Mouse (Mus musculus): ENCODE results near the gene Lbr.

The Lbr gene

GRCm38 (mm10) chr1:181842781-181843180, at the start of gene Lbr:
Gene Lbr (minus strand): TSS chr1:181843046.
- peak; percentile 66 for DNase-seq (ENCODE audit: low spot score)

DNA sequence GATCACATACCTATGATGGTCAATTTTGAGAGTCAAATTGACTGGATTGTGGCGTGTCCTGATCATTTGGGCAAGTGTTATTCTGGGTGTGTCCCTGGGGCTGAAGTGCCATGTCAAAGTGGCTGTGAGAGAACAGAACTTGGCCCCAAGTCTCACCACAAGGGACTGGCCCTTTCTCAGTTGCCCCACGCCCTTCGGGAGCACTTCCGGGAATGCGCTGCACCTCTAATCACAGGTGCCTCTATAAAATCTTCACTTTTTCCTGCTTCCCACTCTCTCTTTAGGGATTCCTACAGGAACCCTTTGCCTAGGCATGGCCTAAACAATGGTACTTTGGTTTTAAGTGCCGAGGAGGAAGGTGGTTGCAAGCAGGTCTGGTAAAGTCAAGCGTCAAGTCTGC, 46.8 kb upstream of the Lbr start:
- DNase-seq (ENCODE audit: low spot score), result no peak

- peak; percentile 75 for DNase-seq (ENCODE audit: low spot score)
These were observed 46.0 kb upstream of the Lbr start for GRCm38 (mm10) chr1:181888801-181889200.

GRCm38 (mm10) chr1:181881532-181881931, 38.7 kb upstream of the Lbr start:
- DNase-seq (ENCODE audit: low spot score), result no peak

GRCm38 (mm10) chr1:181880752-181881325, 38.0 kb upstream of the Lbr start:
- DNase-seq (ENCODE audit: low spot score), result no peak

DNA sequence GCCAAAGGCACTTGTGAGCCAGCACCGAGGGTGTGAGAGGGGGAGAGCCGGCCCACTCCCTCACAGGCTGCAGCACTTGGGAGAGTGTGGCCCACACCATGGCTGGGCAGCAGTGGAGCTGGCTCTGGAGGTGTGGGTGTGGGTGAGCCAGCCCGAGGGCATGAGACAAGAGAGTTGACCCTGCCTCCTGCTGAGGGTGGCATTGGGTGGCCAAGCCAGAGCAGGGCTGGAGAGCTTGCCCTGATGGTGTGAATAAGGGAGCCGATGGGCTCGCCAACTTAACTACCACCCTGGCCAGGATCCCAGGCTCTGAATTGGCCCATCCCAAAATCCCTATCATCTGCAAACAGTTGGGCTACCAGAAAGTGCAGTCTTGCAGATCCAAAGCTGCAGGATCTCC, 35.6 kb upstream of the Lbr start:
- no peak for DNase-seq (ENCODE audit: low spot score)

DNA sequence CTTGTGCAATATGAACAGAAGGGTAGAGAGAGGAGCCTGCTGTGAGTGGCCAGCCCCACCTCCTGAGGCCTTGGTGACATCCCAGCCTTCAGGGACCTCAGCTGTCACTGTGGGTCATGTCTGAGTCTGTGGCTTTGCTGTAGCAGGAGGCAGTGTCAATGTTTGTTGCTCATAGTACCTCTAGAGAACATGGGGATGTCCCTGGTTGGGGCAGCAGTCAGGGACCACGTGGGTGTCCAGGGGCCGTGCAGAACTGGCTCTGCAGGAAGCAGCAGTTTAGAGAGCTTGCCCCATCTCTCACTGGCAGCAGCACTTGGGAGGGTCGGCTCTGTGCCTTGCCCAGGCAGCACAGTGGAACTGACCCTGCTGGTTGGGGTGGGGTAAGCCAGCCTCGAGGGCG, 34.2 kb upstream of the Lbr start:
- no peak for DNase-seq (ENCODE audit: low spot score)

- DNase-seq (ENCODE audit: low spot score), result no peak
These were observed 33.8 kb upstream of the Lbr start for GRCm38 (mm10) chr1:181876656-181877055.

DNA sequence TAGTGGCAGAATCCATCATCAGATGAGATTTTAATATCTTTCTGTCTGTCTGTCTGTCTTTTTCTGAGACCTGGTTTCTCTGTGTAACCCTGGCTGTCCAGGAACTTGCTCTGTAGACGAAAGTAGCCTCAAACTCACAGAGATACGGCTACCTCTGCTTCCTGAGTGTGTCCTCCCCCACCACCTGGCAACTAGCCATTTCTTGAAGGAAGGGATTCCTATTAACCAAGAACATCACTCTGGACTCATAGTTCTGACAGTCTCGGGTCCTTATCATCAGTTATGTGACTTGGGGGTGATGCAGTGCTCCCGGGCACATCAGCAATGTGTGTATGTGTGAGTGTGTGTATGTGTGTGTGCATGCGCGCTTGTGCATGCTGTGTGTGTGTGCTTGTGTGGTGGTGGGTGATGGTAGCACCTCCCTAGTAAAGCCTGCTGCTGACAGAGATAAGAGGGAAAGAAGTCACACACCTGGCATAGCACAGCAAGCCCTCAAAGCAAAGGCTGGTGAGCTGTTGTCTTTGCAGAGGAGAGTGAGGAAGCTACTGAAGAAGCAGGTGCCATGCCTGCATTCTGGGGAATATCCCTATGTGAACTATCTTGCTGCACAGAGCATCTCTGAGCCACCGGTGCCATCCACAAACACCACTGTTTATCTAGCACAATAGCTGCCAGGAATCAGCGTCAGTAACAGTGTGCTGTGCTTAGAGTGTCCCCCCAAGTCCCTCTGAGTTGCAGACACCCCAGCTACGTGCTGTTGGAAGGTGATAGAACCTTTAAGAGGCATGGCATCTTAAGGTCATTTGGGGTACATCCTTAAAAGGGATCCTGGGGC, 30.5 kb upstream of the Lbr start:
- no peak for DNase-seq (ENCODE audit: low spot score)

- no peak for DNase-seq (ENCODE audit: low spot score)
These were observed 29.8 kb upstream of the Lbr start for GRCm38 (mm10) chr1:181872639-181873038.

GRCm38 (mm10) chr1:181866429-181867280, 23.8 kb upstream of the Lbr start:
- DNase-seq (ENCODE audit: low spot score), result no peak

DNA sequence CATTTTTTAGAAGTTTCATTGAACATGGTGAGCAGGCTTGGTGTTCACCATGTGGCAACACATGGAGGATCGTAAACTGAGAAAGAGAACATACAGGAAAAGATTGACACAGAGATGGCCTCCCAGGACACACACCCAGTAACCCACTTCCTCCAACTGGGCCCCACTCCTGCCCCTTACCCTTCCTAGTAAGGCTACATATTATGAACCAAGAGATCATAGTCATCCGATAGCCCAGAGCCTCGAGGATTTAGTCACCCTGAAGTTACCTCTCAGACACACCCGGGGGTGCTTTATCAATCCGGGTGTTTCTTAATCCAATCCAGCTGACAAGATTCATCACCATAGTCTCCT, 23.0 kb upstream of the Lbr start:
- DNase-seq (ENCODE audit: low spot score), result no peak

DNA sequence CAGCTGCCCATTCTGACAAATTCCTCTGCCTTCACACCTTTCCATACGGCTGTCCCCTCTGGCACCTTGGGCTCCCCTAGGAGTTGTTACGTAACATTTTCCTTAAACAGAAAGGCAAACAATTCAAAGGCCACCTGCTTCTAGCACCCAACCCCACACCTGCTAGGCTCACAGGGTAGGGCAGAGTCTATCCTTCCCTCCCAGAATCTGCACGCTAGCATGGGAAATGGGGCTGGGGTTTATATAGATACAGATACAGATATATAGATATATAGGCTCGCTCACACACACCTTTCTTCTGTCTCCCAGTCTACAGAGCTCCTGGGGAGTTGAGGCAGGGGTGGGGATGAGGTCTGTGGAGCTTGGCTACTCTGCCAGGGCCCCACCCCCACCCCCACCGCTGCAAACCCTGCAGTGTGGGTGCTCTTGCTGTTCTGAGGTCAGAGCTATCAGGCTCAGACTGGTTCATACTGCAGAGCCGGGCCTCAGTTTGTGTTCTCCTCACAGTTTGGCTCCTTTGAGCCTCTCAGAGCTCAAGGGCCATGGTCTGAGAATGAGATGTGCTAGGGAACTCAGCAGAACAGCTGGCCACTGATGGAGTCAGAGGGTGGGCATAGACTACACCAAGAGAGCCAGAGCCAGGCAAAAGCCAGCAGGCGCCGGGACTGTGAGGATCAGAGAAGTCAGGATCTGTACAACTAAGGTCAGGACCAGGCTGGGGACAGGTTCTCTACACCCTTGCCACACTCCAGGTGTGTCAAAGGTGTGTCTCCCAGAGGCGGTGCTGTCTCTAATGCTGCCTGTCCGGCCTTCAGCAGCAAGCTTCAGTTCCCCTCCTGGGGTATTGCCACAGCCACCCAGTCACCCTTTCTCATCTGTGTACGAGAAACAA, 22.4 kb upstream of the Lbr start:
- no peak for DNase-seq (ENCODE audit: low spot score)

DNA sequence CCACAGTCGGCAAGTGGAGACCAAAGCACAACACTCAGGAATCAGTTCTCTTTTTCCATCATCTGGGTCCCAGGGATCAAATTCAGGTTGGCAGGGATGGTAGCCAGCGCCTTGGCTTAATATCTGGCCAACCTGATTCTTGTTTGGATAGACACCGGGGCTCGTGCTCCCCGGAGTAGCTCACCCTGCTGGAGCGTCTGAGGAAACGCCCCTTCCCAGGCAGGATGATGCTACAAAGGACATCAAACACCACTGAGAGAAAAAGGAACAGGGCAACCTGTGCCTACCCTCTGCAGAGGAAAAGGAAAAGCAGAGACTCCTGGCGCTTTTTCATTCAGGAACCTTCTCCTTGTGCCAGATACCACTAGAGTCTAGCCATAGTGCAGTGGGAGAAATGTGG, 20.6 kb upstream of the Lbr start:
- no peak for DNase-seq (ENCODE audit: low spot score)

- DNase-seq (ENCODE audit: low spot score), result no peak
These were observed 20.0 kb upstream of the Lbr start for GRCm38 (mm10) chr1:181862676-181863374.

DNA sequence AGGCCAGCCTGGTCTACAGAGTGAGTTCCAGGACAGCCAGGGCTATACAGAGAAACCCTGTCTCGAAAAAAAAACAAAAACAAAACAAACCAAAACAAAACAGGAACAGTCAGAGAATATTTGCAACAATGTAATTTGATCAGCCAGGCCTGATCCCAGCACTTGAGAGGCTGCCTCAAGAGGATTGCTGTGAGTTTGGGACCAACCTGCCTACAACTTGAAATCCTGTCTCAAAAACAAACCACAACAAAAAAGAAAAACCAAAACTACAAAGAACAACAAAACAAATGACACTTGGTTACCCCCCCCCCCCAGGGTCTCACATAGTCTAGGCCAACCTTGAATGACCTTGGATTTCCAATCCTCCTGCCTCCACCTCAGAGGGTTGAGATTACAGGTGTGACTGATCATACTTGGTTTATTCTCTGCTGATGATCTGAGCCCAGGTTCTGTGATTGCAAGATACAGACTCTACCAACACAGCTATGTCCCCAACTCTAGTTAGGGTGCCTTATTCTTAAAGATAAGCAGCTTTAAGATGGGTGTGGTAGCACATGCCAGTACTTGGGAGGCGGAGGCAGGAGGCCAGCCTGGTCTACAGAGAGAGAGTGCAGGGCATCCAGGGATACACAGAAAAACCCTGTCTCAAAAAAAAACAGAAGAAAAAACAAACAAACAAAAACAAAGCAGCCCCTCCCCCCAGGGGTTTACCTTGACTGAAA, 18.5 kb upstream of the Lbr start:
- no peak for DNase-seq (ENCODE audit: low spot score)

DNA sequence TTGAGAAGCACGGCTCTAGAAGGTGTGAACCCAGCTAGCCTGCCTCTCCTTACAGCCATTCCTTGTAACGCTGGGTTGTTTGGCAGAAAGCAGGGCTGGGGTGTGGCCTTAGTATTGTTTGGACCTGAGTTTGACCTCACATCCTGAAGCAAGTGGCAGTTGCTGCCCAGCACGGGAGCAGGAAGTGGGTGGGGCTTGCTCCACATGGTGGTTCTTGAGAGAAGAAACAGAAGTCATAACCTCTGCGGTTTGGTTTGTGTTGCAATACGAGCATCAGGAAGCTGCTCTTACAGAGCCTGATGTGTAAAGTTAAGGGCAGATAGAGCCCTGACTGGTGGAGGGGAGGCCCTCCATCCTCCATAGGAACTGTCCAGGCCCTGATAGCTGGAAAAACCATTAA, 17.8 kb upstream of the Lbr start:
- no peak for DNase-seq (ENCODE audit: low spot score)

GRCm38 (mm10) chr1:181856329-181856728, 13.5 kb upstream of the Lbr start:
- no peak for DNase-seq (ENCODE audit: low spot score)

GRCm38 (mm10) chr1:181854829-181855228, 12.0 kb upstream of the Lbr start:
- no peak for DNase-seq (ENCODE audit: low spot score)

DNA sequence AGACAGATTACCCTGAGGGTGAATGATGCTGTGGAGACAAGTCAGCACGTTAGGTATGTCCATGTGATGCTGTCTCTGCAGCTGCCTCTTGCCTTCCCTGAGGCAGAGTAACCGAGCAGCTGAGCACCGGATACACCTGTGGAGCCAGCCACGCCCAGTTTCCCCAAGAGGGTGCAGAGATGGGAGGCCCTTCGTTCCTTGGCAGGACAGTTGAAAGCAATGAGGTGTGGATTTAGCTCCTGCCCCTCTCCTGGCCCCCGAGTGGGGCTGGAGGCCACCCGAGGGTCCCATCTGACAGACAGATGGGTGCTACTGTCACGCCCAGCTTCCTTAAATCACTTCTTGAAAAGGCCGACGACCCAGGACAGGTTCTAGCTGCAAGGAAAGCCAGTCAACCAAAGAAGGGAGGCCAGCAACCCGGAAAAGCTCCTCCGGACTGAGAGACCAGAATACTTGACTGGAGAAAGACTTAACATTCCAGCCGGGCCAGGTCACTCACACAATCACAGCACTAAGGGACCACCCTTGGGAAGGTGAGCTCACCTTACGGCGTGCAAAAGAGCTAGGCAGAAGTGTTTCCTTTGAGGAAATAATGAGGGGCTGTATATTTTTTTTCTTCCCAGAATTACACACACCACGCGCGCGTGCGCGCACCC, 10.4 kb upstream of the Lbr start:
- no peak for DNase-seq (ENCODE audit: low spot score)

All from c-Kit-positive CD71-positive TER-119-positive erythroid progenitor cells, embryonic 14.5 days (primary cell).